Mouse (Mus musculus): Measurements from ENCODE around the gene Hist1h3d. TPM values are rescaled to one million over a fixed set of nuclear protein-coding genes. Genes with fewer than 3 reads are reported as not detected.
A peak's percentile ranks its signal among the peaks of the same experiment; 100 is the strongest.
"Not testable (repeated sequence)": the region's sequence is repeated elsewhere in the genome, so short reads cannot be mapped to it uniquely, and the experiment has no call there.

Gene Hist1h3d
- polyA plus RNA-seq, 1 experiment from 2014 or later = 3.1 TPM

DNA sequence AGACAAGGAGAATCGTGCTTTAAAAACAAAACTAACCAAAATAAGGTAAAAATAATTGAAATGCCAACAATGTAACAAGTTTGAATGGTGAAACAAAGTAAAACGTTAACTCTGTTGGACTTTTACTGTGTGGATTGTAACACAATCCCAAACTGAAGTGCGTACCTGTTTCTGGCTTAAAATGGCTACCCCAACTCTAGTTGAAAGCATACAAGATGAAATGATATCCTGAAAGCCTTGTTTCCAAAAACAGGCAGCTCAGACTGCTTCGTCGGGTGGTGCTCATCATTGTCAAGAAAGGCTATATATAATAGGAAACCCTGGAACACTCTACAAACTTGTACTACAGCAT lies 14.1 kb upstream of the Hist1h3d start:
- Histone ChIP-seq H3K9ac (replicated peaks) (peak overlapping the region; percentile 74; the same call in 1 of the 2 replicates), H3K27ac (peak overlapping the region; percentile 98), H3K4me3 (replicated peaks) (peak overlapping the region; percentile 47), H3K4me1 (replicated peaks) (peaks cover 11% of the 10 kb centered on the region), H3K4me2 (replicated peaks) (peak overlapping the region; percentile 67)
- H3K9me3 ChIP-seq, H3K36me3 ChIP-seq, H3K27me3 ChIP-seq, ATAC-seq: not testable (repeated sequence)
- 0% methylated on average over 2 of the region's 5 CpGs for WGBS

DNA sequence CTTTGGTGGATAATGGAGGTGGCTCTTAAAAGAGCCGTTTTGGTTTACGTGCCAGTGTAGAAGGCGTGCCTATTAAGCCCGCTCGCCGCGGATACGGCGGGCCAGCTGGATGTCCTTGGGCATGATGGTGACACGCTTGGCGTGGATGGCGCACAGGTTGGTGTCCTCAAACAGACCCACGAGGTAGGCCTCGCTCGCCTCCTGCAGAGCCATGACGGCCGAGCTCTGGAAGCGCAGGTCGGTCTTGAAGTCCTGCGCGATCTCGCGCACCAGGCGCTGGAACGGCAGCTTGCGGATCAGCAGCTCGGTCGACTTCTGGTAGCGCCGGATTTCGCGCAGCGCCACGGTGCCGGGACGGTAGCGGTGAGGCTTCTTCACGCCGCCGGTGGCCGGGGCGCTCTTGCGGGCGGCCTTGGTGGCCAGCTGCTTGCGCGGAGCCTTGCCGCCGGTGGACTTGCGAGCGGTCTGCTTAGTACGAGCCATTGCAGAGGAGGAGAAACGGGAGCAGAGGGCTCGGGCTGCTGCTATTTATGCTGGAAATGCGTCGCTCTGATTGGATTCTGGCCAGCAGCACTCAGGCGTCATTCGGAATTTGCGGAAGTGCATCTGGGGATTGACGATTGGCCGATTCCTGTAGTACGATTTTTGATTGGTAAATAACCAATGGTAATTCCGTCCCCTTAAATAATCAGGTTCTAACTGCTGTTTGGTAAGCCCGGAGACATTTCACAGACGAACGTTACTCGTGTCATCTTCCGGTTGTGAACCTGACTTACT lies 13.5 kb upstream of the Hist1h3d start, which contains the start of gene Hist1h3e:
Gene Hist1h3e, minus strand, starts transcription at position 487 of the 777 bp plus-strand sequence.
- peak within 1 kb of the TSS; percentile 67 for H3K4me2 ChIP-seq (replicated peaks)
- peak within 1 kb of the TSS; percentile 47 for H3K4me3 ChIP-seq (replicated peaks)
- H3K9ac ChIP-seq (replicated peaks) = peak within 1 kb of the TSS; percentile 74
- H3K27ac ChIP-seq = peak within 1 kb of the TSS; percentile 98
- H3K9me3 ChIP-seq; H3K27me3 ChIP-seq; H3K4me1 ChIP-seq (replicated peaks); H3K36me3 ChIP-seq: not testable (repeated sequence)
- ATAC-seq = peak; percentile 98
- WGBS = under 1% methylated on average over 59 of the region's 67 CpGs

DNA sequence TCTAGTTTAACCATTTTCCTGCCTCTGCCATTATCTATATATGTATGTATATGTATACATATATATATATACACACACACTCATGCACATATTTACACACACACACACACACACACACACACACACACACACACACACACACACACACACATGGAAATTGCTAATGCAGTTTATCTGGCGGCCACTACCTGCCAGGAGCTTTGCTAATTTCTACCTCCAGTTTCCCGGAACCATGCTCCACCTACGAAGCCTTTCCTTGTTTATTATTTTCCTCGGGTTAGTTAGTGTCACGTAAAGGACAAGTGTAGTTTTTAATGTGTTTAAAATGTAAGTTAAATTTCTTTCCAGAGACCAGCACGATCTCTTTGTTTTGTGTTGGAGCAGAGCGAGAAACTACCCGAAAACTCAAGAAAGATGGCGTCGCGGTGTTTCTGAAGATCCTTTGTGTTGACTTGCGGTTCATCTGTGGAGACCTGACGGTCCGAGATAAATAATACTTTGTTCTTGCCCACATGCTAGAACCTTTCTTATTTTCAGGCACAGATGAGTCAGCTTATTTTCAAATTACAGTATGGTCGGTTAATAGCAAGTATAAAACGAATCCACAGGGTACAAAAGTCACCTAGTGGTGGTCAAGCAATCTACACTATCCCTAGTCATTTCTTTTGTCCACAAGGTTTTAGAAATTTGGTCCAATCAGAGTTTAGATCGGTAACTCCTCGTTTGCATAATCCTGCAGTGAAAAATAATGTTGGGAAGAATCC lies 12.7 kb upstream of the Hist1h3d start:
- H3K27me3 ChIP-seq = no peaks in the 10 kb centered on the region
- peak overlapping the region; percentile 47 for H3K4me3 ChIP-seq (replicated peaks)
- peak overlapping the region; percentile 67 for H3K4me2 ChIP-seq (replicated peaks)
- H3K9me3 ChIP-seq = no peaks in the 10 kb centered on the region
- H3K9ac ChIP-seq (replicated peaks) = peak overlapping the region; percentile 65
- H3K27ac ChIP-seq = peak overlapping the region; percentile 98
- 3% methylated on average over 18 of the region's 18 CpGs for WGBS
- peak; percentile 59 for ATAC-seq
- H3K36me3 ChIP-seq = no peaks in the 10 kb centered on the region
- H3K4me1 ChIP-seq (replicated peaks) = peaks cover 7% of the 10 kb centered on the region

DNA sequence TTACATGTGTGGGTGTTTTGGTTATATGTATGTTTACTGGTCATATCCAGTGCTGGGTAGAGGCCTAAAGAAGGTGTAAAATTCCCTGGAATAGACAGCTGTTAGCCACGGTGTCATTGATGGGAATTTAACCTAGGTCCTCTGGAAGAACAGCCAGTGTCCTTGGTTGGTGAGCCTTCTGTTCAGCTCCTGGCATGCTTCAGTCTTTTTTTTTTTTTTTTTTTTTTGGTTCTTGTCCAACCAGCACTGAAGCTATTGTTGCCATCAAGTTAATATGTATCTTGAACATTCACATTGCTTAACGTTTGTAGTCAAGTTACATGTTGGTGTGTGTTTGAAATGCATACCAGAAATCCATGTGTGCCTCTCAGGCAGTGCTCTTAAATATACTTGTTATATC lies 11.1 kb upstream of the Hist1h3d start:
- 89% methylated on average over 2 of the region's 2 CpGs for WGBS
- no peak overlapping the region for H3K4me2 ChIP-seq (replicated peaks)
- H3K9me3 ChIP-seq = no peaks in the 10 kb centered on the region
- H3K27me3 ChIP-seq = no peaks in the 10 kb centered on the region
- H3K36me3 ChIP-seq = no peaks in the 10 kb centered on the region
- ATAC-seq = no peak
- no peak overlapping the region for H3K9ac ChIP-seq (replicated peaks)
- H3K4me3 ChIP-seq (replicated peaks) = no peak overlapping the region
- H3K27ac ChIP-seq = peak overlapping the region; percentile 98; the same call in 1 of the 2 replicates
- H3K4me1 ChIP-seq (replicated peaks) = peaks cover 8% of the 10 kb centered on the region

DNA sequence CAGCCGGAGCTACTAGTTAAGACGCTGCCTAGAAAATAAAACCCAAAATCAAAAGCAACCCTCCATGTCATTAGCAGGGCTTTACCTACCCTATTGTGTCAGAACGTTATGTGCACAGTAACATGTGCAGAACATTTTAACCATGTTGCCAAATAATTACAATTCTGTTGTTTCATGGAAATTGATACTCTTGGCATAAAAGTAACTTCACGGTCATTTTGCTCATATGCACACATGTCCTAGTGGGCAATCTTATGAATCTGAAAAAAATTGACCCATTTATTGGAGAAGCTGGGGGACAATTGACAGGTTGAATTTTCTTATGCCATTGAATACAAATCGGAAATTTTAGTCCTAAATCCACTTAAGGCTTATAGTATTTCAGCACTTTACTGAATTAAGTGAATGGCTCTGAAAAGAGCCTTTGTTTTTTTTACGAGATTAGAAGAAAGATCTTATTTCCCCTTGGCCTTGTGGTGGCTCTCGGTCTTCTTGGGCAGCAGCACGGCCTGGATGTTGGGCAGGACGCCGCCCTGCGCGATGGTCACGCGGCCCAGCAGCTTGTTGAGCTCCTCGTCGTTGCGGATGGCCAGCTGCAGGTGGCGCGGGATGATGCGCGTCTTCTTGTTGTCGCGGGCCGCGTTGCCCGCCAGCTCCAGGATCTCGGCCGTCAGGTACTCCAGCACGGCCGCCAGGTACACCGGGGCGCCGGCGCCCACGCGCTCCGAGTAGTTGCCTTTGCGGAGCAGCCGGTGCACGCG lies 5.1 kb upstream of the Hist1h3d start:
- ATAC-seq, H3K36me3 ChIP-seq, H3K27me3 ChIP-seq, H3K9me3 ChIP-seq: not testable (repeated sequence)
- peak overlapping the region; percentile 96 for H3K27ac ChIP-seq
- H3K4me1 ChIP-seq (replicated peaks) = peaks cover 30% of the 10 kb centered on the region
- H3K9ac ChIP-seq (replicated peaks) = peak overlapping the region; percentile 61
- H3K4me2 ChIP-seq (replicated peaks) = peak overlapping the region; percentile 75
- peak overlapping the region; percentile 51 for H3K4me3 ChIP-seq (replicated peaks)
- under 1% methylated on average over 26 of the region's 41 CpGs for WGBS

DNA sequence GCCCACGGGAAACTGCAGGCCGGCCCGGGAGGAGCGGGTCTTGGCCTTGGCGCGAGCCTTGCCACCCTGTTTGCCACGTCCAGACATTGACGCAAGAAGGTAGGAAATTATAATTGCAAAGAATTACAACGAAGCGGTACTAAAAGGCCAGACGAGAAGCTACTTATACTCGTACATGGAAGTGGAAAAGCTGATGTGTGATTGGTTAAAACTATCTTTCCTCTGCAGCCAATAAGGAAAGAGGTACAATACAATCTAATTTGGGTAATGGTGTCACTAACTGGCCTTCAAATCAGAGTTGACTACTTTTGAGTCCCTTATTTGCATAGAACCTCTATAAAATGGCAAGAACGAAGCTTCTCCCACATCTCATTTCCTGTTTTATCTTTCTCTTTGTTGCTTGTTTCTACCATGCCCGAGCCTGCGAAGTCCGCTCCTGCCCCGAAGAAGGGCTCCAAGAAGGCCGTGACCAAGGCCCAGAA lies 4.5 kb upstream of the Hist1h3d start, which contains the start of the genes Hist1h2ae and Hist1h2bg:
Gene Hist1h2ae, minus strand, starts transcription at position 199 of the 482 bp plus-strand sequence.
Gene Hist1h2bg, plus strand, starts transcription at position 375 of the 482 bp plus-strand sequence.
- Histone ChIP-seq H3K9ac (replicated peaks) (peak within 1 kb of the TSS; percentile 76), H3K27ac (peak within 1 kb of the TSS; percentile 96), H3K4me3 (replicated peaks) (peak within 1 kb of the TSS; percentile 51), H3K27me3 (no peaks in the 10 kb centered on the region), H3K4me2 (replicated peaks) (peak within 1 kb of the TSS; percentile 75), H3K9me3 (no peaks in the 10 kb centered on the region), H3K36me3 (no peaks in the 10 kb centered on the region), H3K4me1 (replicated peaks) (peaks cover 31% of the 10 kb centered on the region)
- WGBS = under 1% methylated on average over 18 of the region's 18 CpGs
- ATAC-seq = peak; percentile 93

DNA sequence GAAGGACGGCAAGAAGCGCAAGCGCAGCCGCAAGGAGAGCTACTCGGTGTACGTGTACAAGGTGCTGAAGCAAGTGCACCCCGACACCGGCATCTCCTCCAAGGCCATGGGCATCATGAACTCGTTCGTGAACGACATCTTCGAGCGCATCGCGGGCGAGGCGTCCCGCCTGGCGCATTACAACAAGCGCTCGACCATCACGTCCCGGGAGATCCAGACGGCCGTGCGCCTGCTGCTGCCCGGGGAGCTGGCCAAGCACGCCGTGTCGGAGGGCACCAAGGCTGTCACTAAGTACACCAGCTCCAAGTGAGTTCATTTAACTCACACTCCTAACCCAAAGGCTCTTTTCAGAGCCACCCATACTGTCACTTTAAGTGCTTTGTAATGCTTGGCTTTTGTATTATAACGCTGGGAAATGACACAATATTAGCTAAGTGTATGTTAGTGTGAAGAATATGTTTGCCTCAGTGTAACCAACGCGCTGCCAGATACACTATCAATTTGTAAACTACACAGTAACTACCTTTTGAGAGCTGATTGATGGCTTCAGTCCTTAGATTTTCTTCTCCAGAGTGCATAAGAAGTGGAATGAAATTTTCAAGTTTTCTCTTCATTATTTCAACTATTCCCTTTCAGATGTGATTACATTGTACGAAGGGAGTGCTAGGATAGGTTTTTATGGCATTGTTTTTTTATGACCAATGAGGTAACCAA lies 3.9 kb upstream of the Hist1h3d start:
- H3K27ac ChIP-seq = peak overlapping the region; percentile 96
- not testable (repeated sequence) for H3K27me3 ChIP-seq, H3K36me3 ChIP-seq, ATAC-seq, H3K9me3 ChIP-seq
- H3K4me3 ChIP-seq (replicated peaks) = peak overlapping the region; percentile 51
- peak overlapping the region; percentile 75 for H3K4me2 ChIP-seq (replicated peaks)
- H3K4me1 ChIP-seq (replicated peaks) = peaks cover 37% of the 10 kb centered on the region
- H3K9ac ChIP-seq (replicated peaks) = peak overlapping the region; percentile 76
- under 1% methylated on average over 16 of the region's 34 CpGs for WGBS

DNA sequence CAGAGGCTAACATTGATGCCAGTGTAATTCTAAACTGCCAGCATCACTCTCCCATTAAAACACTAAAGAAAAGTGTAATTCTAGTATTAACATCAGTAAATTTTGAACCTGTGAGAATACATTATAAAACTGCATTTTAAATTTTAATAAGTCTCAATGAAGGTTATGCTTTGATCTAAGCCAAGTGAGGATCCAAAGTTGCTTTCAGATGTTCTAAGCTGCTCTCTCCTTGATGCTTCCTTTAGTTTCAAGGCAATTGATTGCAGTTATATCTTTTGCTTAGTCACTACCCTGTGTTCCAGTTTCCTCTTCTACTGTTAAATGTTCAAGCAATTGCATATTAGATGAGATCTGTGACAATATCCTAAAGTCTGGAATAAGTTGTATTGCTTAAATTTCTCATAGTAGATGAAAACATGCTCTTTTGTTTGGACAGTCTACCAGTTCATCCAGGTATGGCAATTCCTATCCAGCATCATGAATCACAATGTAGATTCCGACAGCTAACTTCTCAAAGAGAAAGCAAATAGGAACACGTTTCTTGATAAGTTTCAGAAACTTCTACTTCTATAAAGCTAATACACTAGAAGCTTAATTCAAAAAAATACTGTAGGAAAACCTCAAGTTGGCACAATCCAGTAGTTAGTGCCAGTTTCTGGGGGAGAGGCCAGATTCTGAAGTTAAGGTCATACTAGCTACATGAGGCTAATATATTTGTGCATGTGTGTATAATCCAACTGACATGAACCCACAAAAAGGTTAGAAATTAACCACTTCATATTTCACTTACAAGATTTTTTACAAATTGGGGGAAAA lies 3.1 kb upstream of the Hist1h3d start:
- Histone ChIP-seq H3K4me2 (replicated peaks) (peak overlapping the region; percentile 75), H3K27me3 (no peaks in the 10 kb centered on the region), H3K9ac (replicated peaks) (peak overlapping the region; percentile 76; the same call in 1 of the 2 replicates), H3K36me3 (no peaks in the 10 kb centered on the region), H3K4me1 (replicated peaks) (peaks cover 45% of the 10 kb centered on the region), H3K27ac (peak overlapping the region; percentile 96), H3K9me3 (no peaks in the 10 kb centered on the region), H3K4me3 (replicated peaks) (peak overlapping the region; percentile 51)
- 45% methylated on average over 2 of the region's 2 CpGs for WGBS
- no peak for ATAC-seq

DNA sequence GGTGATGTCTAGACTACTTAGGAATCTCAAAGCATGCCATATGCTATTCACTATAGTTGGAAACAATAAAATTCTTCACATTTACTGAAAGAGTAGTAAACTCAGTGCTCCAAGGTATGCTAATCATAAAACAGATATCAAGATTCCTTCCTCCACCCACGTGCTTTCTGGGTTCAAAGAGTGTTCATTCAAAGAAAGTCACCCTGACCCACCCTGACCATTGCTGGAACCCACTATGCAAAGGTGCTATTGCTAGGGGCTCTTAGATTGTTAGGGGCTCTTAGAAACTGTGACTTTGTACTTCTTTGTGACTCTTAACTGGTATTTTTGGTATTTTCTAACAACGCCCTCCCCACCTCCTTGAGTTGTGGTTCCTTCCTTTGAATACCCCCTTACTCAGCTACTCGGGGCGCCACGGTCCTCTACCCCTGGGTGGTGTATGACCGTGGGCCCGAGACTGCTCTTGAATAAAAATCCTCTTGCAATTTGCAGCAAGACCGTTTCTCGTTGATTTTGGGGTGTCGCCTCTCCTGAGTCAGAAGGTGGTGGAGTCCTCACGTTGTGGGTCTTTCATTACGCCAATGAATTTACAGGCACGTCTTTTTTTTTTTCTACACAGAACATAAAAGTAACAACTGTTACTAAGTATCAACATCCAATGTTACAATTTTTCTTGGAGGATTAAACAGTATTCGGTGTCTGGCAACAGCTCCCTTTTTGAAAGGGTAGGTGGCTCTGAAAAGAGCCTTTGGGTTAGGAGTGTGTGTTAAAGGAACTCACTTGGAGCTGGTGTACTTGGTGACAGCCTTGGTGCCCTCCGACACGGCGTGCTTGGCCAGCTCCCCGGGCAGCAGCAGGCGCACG lies 2.3 kb upstream of the Hist1h3d start:
- ATAC-seq, H3K9me3 ChIP-seq, H3K27me3 ChIP-seq, H3K36me3 ChIP-seq: not testable (repeated sequence)
- Histone ChIP-seq H3K27ac (peak overlapping the region; percentile 96), H3K9ac (replicated peaks) (peak overlapping the region; percentile 59), H3K4me1 (replicated peaks) (peaks cover 45% of the 10 kb centered on the region), H3K4me2 (replicated peaks) (peak overlapping the region; percentile 75), H3K4me3 (replicated peaks) (peak overlapping the region; percentile 29)
- 13% methylated on average over 18 of the region's 20 CpGs for WGBS

All from midbrain, embryonic 13.5 days (tissue).